Mouse (Mus musculus): Measurements from ENCODE around the gene Stard8. TPM values are rescaled to one million over a fixed set of nuclear protein-coding genes. Genes with fewer than 3 reads are reported as not detected.

The Stard8 gene
- total RNA-seq, 1 experiment = 7.8 TPM

- Histone ChIP-seq H3K4me1 (ENCODE audit: control insufficient read depth in 2 of 2, insufficient read depth in 2 of 2, low read length in 2 of 2, poor library complexity in 1 of 2) (no peaks in the 10 kb centered on the region), H3K4me3 (ENCODE audit: insufficient read depth in 1 of 2, low read depth in 1 of 2, low read length in 2 of 2, poor library complexity in 1 of 2, severe bottlenecking in 1 of 2) (no peak overlapping the region), H3K36me3 (ENCODE audit: control insufficient read depth, insufficient read depth, low read length, poor library complexity, severe bottlenecking) (no peaks in the 10 kb centered on the region), H3K9me3 (ENCODE audit: control insufficient read depth, insufficient read depth, low read depth, low read length) (no peaks in the 10 kb centered on the region), H3K27ac (ENCODE audit: insufficient read depth, low read depth, low read length, poor library complexity, severe bottlenecking) (no peak overlapping the region), H3K9ac (ENCODE audit: insufficient read depth, low read depth, low read length, poor library complexity, severe bottlenecking) (no peak overlapping the region)
- DNase-seq (ENCODE audit: low read depth, low spot score) = no peak
- in situ Hi-C loops (cut with MboI; ENCODE audit: low sequenced_read_pairs in 2 of 2, unreplicated experiment in 2 of 2) = no loop called here
- TF ChIP-seq MAFK (IDR thresholded peaks at IDR 0.05; ENCODE audit: insufficient read depth, low read depth, low read length) = no peak
- TF ChIP-seq CHD2 (IDR thresholded peaks at IDR 0.05; ENCODE audit: low read depth, low read length) = no peak
- TF ChIP-seq ZNF384 (IDR thresholded peaks at IDR 0.05; ENCODE audit: low read depth, low read length) = no peak
- no peak for TF ChIP-seq ZC3H11A (IDR thresholded peaks at IDR 0.05; ENCODE audit: borderline replicate concordance, low read depth, low read length)
- TF ChIP-seq HCFC1 (IDR thresholded peaks at IDR 0.05; ENCODE audit: borderline replicate concordance, insufficient read depth, low read length) = no peak
Measured at GRCm38 (mm10) chrX:99011281-99011680, 8.2 kb downstream of the Stard8 start.

GRCm38 (mm10) chrX:99012486-99012885, 9.4 kb downstream of the Stard8 start:
- Histone ChIP-seq H3K27ac (ENCODE audit: insufficient read depth, low read depth, low read length, poor library complexity, severe bottlenecking) (no peak overlapping the region), H3K4me1 (ENCODE audit: control insufficient read depth in 2 of 2, insufficient read depth in 2 of 2, low read length in 2 of 2, poor library complexity in 1 of 2) (0 out of 4 replicates have a peak, but pooled peaks cover 0 to 2% of the 10 kb centered on the region in 2 experiments), H3K9me3 (ENCODE audit: control insufficient read depth, insufficient read depth, low read depth, low read length) (no peaks in the 10 kb centered on the region), H3K4me3 (ENCODE audit: insufficient read depth in 1 of 2, low read depth in 1 of 2, low read length in 2 of 2, poor library complexity in 1 of 2, severe bottlenecking in 1 of 2) (no peak overlapping the region), H3K36me3 (ENCODE audit: control insufficient read depth, insufficient read depth, low read length, poor library complexity, severe bottlenecking) (no peaks in the 10 kb centered on the region), H3K9ac (ENCODE audit: insufficient read depth, low read depth, low read length, poor library complexity, severe bottlenecking) (no peak overlapping the region)
- in situ Hi-C loops (cut with MboI; ENCODE audit: low sequenced_read_pairs in 2 of 2, unreplicated experiment in 2 of 2) = no loop called here
- no peak for TF ChIP-seq ZNF384 (IDR thresholded peaks at IDR 0.05; ENCODE audit: low read depth, low read length)
- no peak for TF ChIP-seq HCFC1 (IDR thresholded peaks at IDR 0.05; ENCODE audit: borderline replicate concordance, insufficient read depth, low read length)
- TF ChIP-seq MAFK (IDR thresholded peaks at IDR 0.05; ENCODE audit: insufficient read depth, low read depth, low read length) = no peak
- TF ChIP-seq ZC3H11A (IDR thresholded peaks at IDR 0.05; ENCODE audit: borderline replicate concordance, low read depth, low read length) = no peak
- no peak for TF ChIP-seq CHD2 (IDR thresholded peaks at IDR 0.05; ENCODE audit: low read depth, low read length)
- DNase-seq (ENCODE audit: low read depth, low spot score) = no peak

- no peak for DNase-seq (ENCODE audit: low read depth, low spot score)
- Histone ChIP-seq H3K27ac (ENCODE audit: insufficient read depth, low read depth, low read length, poor library complexity, severe bottlenecking) (no peak overlapping the region), H3K9ac (ENCODE audit: insufficient read depth, low read depth, low read length, poor library complexity, severe bottlenecking) (no peak overlapping the region), H3K4me1 (ENCODE audit: control insufficient read depth in 2 of 2, insufficient read depth in 2 of 2, low read length in 2 of 2, poor library complexity in 1 of 2) (0 out of 4 replicates have a peak, but pooled peaks cover 0 to 2% of the 10 kb centered on the region in 2 experiments), H3K36me3 (ENCODE audit: control insufficient read depth, insufficient read depth, low read length, poor library complexity, severe bottlenecking) (no peaks in the 10 kb centered on the region), H3K4me3 (ENCODE audit: insufficient read depth in 1 of 2, low read depth in 1 of 2, low read length in 2 of 2, poor library complexity in 1 of 2, severe bottlenecking in 1 of 2) (no peak overlapping the region), H3K9me3 (ENCODE audit: control insufficient read depth, insufficient read depth, low read depth, low read length) (no peaks in the 10 kb centered on the region)
- in situ Hi-C loops (cut with MboI; ENCODE audit: low sequenced_read_pairs in 2 of 2, unreplicated experiment in 2 of 2) = no loop called here
- TF ChIP-seq CHD2 (IDR thresholded peaks at IDR 0.05; ENCODE audit: low read depth, low read length) (no peak), ZC3H11A (IDR thresholded peaks at IDR 0.05; ENCODE audit: borderline replicate concordance, low read depth, low read length) (no peak), ZNF384 (IDR thresholded peaks at IDR 0.05; ENCODE audit: low read depth, low read length) (no peak), MAFK (IDR thresholded peaks at IDR 0.05; ENCODE audit: insufficient read depth, low read depth, low read length) (no peak), HCFC1 (IDR thresholded peaks at IDR 0.05; ENCODE audit: borderline replicate concordance, insufficient read depth, low read length) (no peak)
Measured at GRCm38 (mm10) chrX:99015705-99016104, 12.7 kb downstream of the Stard8 start.

GRCm38 (mm10) chrX:99016987-99017386, 13.9 kb downstream of the Stard8 start:
- no peak for DNase-seq (ENCODE audit: low read depth, low spot score)
- no peak overlapping the region for H3K9ac ChIP-seq (ENCODE audit: insufficient read depth, low read depth, low read length, poor library complexity, severe bottlenecking)
- in situ Hi-C loops (cut with MboI; ENCODE audit: low sequenced_read_pairs in 2 of 2, unreplicated experiment in 2 of 2) = no loop called here
- H3K27ac ChIP-seq (ENCODE audit: insufficient read depth, low read depth, low read length, poor library complexity, severe bottlenecking) = no peak overlapping the region
- no peaks in the 10 kb centered on the region for H3K9me3 ChIP-seq (ENCODE audit: control insufficient read depth, insufficient read depth, low read depth, low read length)
- no peaks in the 10 kb centered on the region for H3K36me3 ChIP-seq (ENCODE audit: control insufficient read depth, insufficient read depth, low read length, poor library complexity, severe bottlenecking)
- TF ChIP-seq HCFC1 (IDR thresholded peaks at IDR 0.05; ENCODE audit: borderline replicate concordance, insufficient read depth, low read length) = no peak
- TF ChIP-seq ZC3H11A (IDR thresholded peaks at IDR 0.05; ENCODE audit: borderline replicate concordance, low read depth, low read length) = no peak
- TF ChIP-seq ZNF384 (IDR thresholded peaks at IDR 0.05; ENCODE audit: low read depth, low read length) = no peak
- no peak for TF ChIP-seq CHD2 (IDR thresholded peaks at IDR 0.05; ENCODE audit: low read depth, low read length)
- no peak for TF ChIP-seq MAFK (IDR thresholded peaks at IDR 0.05; ENCODE audit: insufficient read depth, low read depth, low read length)
- H3K4me3 ChIP-seq (ENCODE audit: insufficient read depth in 1 of 2, low read depth in 1 of 2, low read length in 2 of 2, poor library complexity in 1 of 2, severe bottlenecking in 1 of 2) = no peak overlapping the region
- 0 out of 4 replicates have a peak, but pooled peaks cover 0 to 2% of the 10 kb centered on the region in 2 experiments for H3K4me1 ChIP-seq (ENCODE audit: control insufficient read depth in 2 of 2, insufficient read depth in 2 of 2, low read length in 2 of 2, poor library complexity in 1 of 2)

Data from ES-E14 (cell line).